Mouse (Mus musculus) neural tube, embryonic 12.5 days (tissue): ENCODE measurements around the gene Pdcd6ip. TPM values are rescaled to one million over a fixed set of nuclear protein-coding genes. Genes with fewer than 3 reads are reported as not detected.
A peak's percentile ranks its signal among the peaks of the same experiment; 100 is the strongest.

ENCODE experiments used
- ATAC-seq: fragments of 200-750 bp; cut with Nextera tagmentation; 2 replicates; pipeline ENCODE4 v1.8.0; 2017; ENCODE audit warnings: low read depth, mild to moderate bottlenecking, moderate TSS enrichment, moderate library complexity; ENCODE audit not compliant: low FRiP score
- H3K27ac ChIP-seq: fragments of 300-500 bp; sonication (generic); 2 replicates; pipeline ENCODE4 v1.5.1; 2016
- H3K27me3 ChIP-seq: fragments of 300-500 bp; sonication (generic); replicated peaks from 2 replicates; pipeline ENCODE4 v1.6.1; 2016; ENCODE audit warnings: mild to moderate bottlenecking
- H3K36me3 ChIP-seq: fragments of 300-500 bp; sonication (generic); 2 replicates; pipeline ENCODE4 v1.6.1; 2016; ENCODE audit warnings: mild to moderate bottlenecking
- H3K4me1 ChIP-seq: fragments of 300-500 bp; sonication (generic); 2 replicates; pipeline ENCODE4 v1.6.1; 2016
- H3K4me2 ChIP-seq: fragments of 300-500 bp; sonication (generic); replicated peaks from 2 replicates; pipeline ENCODE4 v1.6.1; 2016; ENCODE audit warnings: mild to moderate bottlenecking
- H3K4me3 ChIP-seq: fragments of 300-500 bp; sonication (generic); 2 replicates; pipeline ENCODE4 v1.5.1; 2016
- H3K9ac ChIP-seq: fragments of 300-500 bp; sonication (generic); 2 replicates; pipeline ENCODE4 v1.6.1; 2016; ENCODE audit warnings: mild to moderate bottlenecking
- H3K9me3 ChIP-seq: fragments of 300-500 bp; sonication (generic); 2 replicates; pipeline ENCODE4 v1.6.1; 2016; ENCODE audit warnings: mild to moderate bottlenecking
- WGBS: fragments of 180-500 bp; shearing (Covaris S2); methylation state at CpG from one replicate; pipeline ENCODE4 v1.1.7; 2016; 5-methylcytosine and 5-hydroxymethylcytosine counted together
- polyA plus RNA-seq: library from polyadenylated mRNA; unstranded; fragments of >200 nt; fragmentation: Nextera tagmentation; extraction: Ambion mirVana; gene quantifications from 2 replicates; pipeline ENCODE4 v1.2.1, GENCODE M21; 2016

Gene Pdcd6ip
- polyA plus RNA-seq: 48.3 and 54.7 TPM in 2 replicates

GRCm38 (mm10) chr9:113707481-113708360 is at the start of gene Pdcd6ip:
Gene Pdcd6ip, minus strand, starts transcription at chr9:113708259.
- ATAC-seq: peak; percentile 90
- 2% methylated on average over 77 of the region's 77 CpGs for WGBS
- Histone ChIP-seq H3K4me1 (peaks cover 27% of the 10 kb centered on the region), H3K27ac (peak within 1 kb of the TSS; percentile 32; the same call in 1 of the 2 replicates), H3K36me3 (no peaks in the 10 kb centered on the region), H3K4me3 (peak within 1 kb of the TSS; percentile 89), H3K27me3 (no peaks in the 10 kb centered on the region), H3K9ac (peak within 1 kb of the TSS; percentile 91), H3K4me2 (peak within 1 kb of the TSS; percentile 89), H3K9me3 (no peaks in the 10 kb centered on the region)

GRCm38 (mm10) chr9:113755888-113756719 is 48.0 kb upstream of the Pdcd6ip start:
- ATAC-seq: no peak
- WGBS: 88% methylated on average over 15 of the region's 15 CpGs
- Histone ChIP-seq H3K27ac (no peak overlapping the region), H3K36me3 (peaks cover 9% of the 10 kb centered on the region; the same call in 1 of the 2 replicates), H3K4me2 (no peak overlapping the region), H3K9ac (no peak overlapping the region), H3K9me3 (no peaks in the 10 kb centered on the region), H3K4me3 (no peak overlapping the region), H3K4me1 (no peaks in the 10 kb centered on the region), H3K27me3 (no peaks in the 10 kb centered on the region)

GRCm38 (mm10) chr9:113749356-113749755 is 41.3 kb upstream of the Pdcd6ip start:
- Histone ChIP-seq H3K4me3 (no peak overlapping the region), H3K27ac (no peak overlapping the region), H3K4me2 (no peak overlapping the region), H3K9ac (no peak overlapping the region), H3K27me3 (no peaks in the 10 kb centered on the region), H3K4me1 (no peaks in the 10 kb centered on the region), H3K36me3 (peaks cover 3% of the 10 kb centered on the region; the same call in 1 of the 2 replicates), H3K9me3 (no peaks in the 10 kb centered on the region)
- WGBS: 89% methylated on average over 7 of the region's 7 CpGs
- no peak for ATAC-seq

GRCm38 (mm10) chr9:113743291-113743690 is 35.2 kb upstream of the Pdcd6ip start:
- peaks cover 14% of the 10 kb centered on the region; the same call in 1 of the 2 replicates for H3K4me1 ChIP-seq
- H3K27me3 ChIP-seq: no peaks in the 10 kb centered on the region
- H3K9ac ChIP-seq: no peak overlapping the region
- no peaks in the 10 kb centered on the region for H3K36me3 ChIP-seq
- H3K4me3 ChIP-seq: no peak overlapping the region
- H3K27ac ChIP-seq: no peak overlapping the region
- WGBS: 61% methylated on average over 3 of the region's 3 CpGs
- peak overlapping the region; percentile 93; the same call in 1 of the 2 replicates for H3K4me2 ChIP-seq
- no peaks in the 10 kb centered on the region for H3K9me3 ChIP-seq
- no peak for ATAC-seq

GRCm38 (mm10) chr9:113742361-113742794 is 34.3 kb upstream of the Pdcd6ip start:
- ATAC-seq: no peak
- WGBS: 6% methylated on average over 17 of the region's 17 CpGs

GRCm38 (mm10) chr9:113741637-113742137 is 33.6 kb upstream of the Pdcd6ip start:
- WGBS: under 1% methylated on average over 63 of the region's 64 CpGs
- H3K4me3 ChIP-seq: peak overlapping the region; percentile 94
- H3K36me3 ChIP-seq: no peaks in the 10 kb centered on the region
- H3K27ac ChIP-seq: peak overlapping the region; percentile 59
- H3K9ac ChIP-seq: peak overlapping the region; percentile 81
- no peaks in the 10 kb centered on the region for H3K9me3 ChIP-seq
- peak overlapping the region; percentile 93 for H3K4me2 ChIP-seq
- ATAC-seq: peak; percentile 85
- H3K4me1 ChIP-seq: peaks cover 14% of the 10 kb centered on the region; the same call in 1 of the 2 replicates
- H3K27me3 ChIP-seq: no peaks in the 10 kb centered on the region

More at GRCm38 (mm10) chr9:113742361-113742794, 34.3 kb upstream of the Pdcd6ip start:
- H3K4me2 ChIP-seq: peak overlapping the region; percentile 93
- no peak overlapping the region for H3K27ac ChIP-seq
- peak overlapping the region; percentile 81; the same call in 1 of the 2 replicates for H3K9ac ChIP-seq
- H3K9me3 ChIP-seq: no peaks in the 10 kb centered on the region
- H3K27me3 ChIP-seq: no peaks in the 10 kb centered on the region
- H3K4me3 ChIP-seq: peak overlapping the region; percentile 94
- H3K36me3 ChIP-seq: no peaks in the 10 kb centered on the region
- peaks cover 14% of the 10 kb centered on the region; the same call in 1 of the 2 replicates for H3K4me1 ChIP-seq

GRCm38 (mm10) chr9:113741108-113741636 is 33.1 kb upstream of the Pdcd6ip start, which contains the start of gene Clasp2:
Gene Clasp2, plus strand, starts transcription at chr9:113741473.
- H3K9ac ChIP-seq: peak within 1 kb of the TSS; percentile 81
- ATAC-seq: peak; percentile 98
- no peaks in the 10 kb centered on the region for H3K36me3 ChIP-seq
- no peaks in the 10 kb centered on the region for H3K9me3 ChIP-seq
- peak within 1 kb of the TSS; percentile 93 for H3K4me2 ChIP-seq
- H3K27ac ChIP-seq: peak within 1 kb of the TSS; percentile 59
- peaks cover 14% of the 10 kb centered on the region; the same call in 1 of the 2 replicates for H3K4me1 ChIP-seq
- H3K4me3 ChIP-seq: peak within 1 kb of the TSS; percentile 94
- no peaks in the 10 kb centered on the region for H3K27me3 ChIP-seq
- WGBS: under 1% methylated on average over 63 of the region's 63 CpGs

- Histone ChIP-seq H3K9me3 (no peaks in the 10 kb centered on the region), H3K4me2 (no peak overlapping the region), H3K27me3 (no peaks in the 10 kb centered on the region), H3K4me1 (peaks cover 14% of the 10 kb centered on the region; the same call in 1 of the 2 replicates), H3K27ac (no peak overlapping the region), H3K36me3 (no peaks in the 10 kb centered on the region), H3K9ac (no peak overlapping the region), H3K4me3 (no peak overlapping the region)
- ATAC-seq: no peak
- WGBS: 87% methylated on average over 6 of the region's 6 CpGs
Measured at GRCm38 (mm10) chr9:113738941-113739340, 30.9 kb upstream of the Pdcd6ip start.

GRCm38 (mm10) chr9:113738021-113738420 is 30.0 kb upstream of the Pdcd6ip start:
- Histone ChIP-seq H3K36me3 (no peaks in the 10 kb centered on the region), H3K27me3 (no peaks in the 10 kb centered on the region), H3K4me1 (peaks cover 9% of the 10 kb centered on the region; the same call in 1 of the 2 replicates), H3K9ac (no peak overlapping the region), H3K4me2 (no peak overlapping the region), H3K9me3 (no peaks in the 10 kb centered on the region), H3K4me3 (no peak overlapping the region), H3K27ac (no peak overlapping the region)
- 71% methylated on average over 9 of the region's 9 CpGs for WGBS
- no peak for ATAC-seq

GRCm38 (mm10) chr9:113735920-113736319 is 27.9 kb upstream of the Pdcd6ip start:
- H3K9me3 ChIP-seq: no peaks in the 10 kb centered on the region
- H3K4me2 ChIP-seq: no peak overlapping the region
- 0 out of 2 replicates have a peak, but pooled peaks cover 3% of the 10 kb centered on the region for H3K4me1 ChIP-seq
- no peak overlapping the region for H3K4me3 ChIP-seq
- H3K36me3 ChIP-seq: no peaks in the 10 kb centered on the region
- no peak for ATAC-seq
- no peaks in the 10 kb centered on the region for H3K27me3 ChIP-seq
- no peak overlapping the region for H3K9ac ChIP-seq
- no peak overlapping the region for H3K27ac ChIP-seq

- H3K4me3 ChIP-seq: no peak overlapping the region
- H3K36me3 ChIP-seq: no peaks in the 10 kb centered on the region
- no peaks in the 10 kb centered on the region for H3K27me3 ChIP-seq
- no peak for ATAC-seq
- H3K9ac ChIP-seq: no peak overlapping the region
- no peak overlapping the region for H3K4me2 ChIP-seq
- H3K4me1 ChIP-seq: no peaks in the 10 kb centered on the region
- no peaks in the 10 kb centered on the region for H3K9me3 ChIP-seq
- no peak overlapping the region for H3K27ac ChIP-seq
- 85% methylated on average over 3 of the region's 3 CpGs for WGBS
Measured at GRCm38 (mm10) chr9:113731540-113731939, 23.5 kb upstream of the Pdcd6ip start.
